Mouse (Mus musculus): Measurements from ENCODE around the gene Gm33815. TPM values are rescaled to one million over a fixed set of nuclear protein-coding genes. Genes with fewer than 3 reads are reported as not detected.
"Not testable (repeated sequence)": the region's sequence is repeated elsewhere in the genome, so short reads cannot be mapped to it uniquely, and the experiment has no call there.

Gm33815 gene
- polyA plus RNA-seq (2014; fragmentation: Nextera tagmentation; extraction: Ambion mirVana) = not detected in 2 replicates

DNA sequence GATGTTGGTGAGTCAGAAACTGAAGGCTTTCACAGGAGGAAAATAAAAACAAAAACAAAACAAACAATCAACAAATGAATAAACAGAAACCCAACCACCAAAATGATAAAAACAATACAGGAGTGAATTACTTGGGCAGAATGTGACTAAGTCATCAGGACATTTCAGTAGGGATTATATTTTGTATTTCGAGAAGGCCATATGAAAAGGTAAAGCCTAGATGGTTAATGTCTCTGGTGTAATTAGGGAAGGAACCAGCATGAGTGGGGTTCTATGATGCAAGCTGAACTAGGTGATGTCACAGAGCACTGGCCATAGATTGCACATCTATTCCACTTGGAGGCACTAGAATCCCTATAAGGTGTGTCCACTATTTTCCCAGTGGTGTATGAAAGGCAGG, at the start of gene Gm33815:
Gm33815 (plus strand) TSS at position 301 of the 400 bp plus-strand sequence.
- not testable (repeated sequence) for H3K4me2 ChIP-seq (ENCODE audit: low read depth, severe bottlenecking); H3K27ac ChIP-seq (replicated peaks; ENCODE audit: low read depth, low read length); H3K27me3 ChIP-seq (ENCODE audit: control insufficient read depth, insufficient read depth, low read length); H3K9ac ChIP-seq (ENCODE audit: low read length); DNase-seq (ENCODE audit: low spot score); ATAC-seq (ENCODE audit: insufficient number of reproducible peaks, low FRiP score, low TSS enrichment, low read depth); H3K4me3 ChIP-seq (ENCODE audit: low read depth, low read length); H3K9me3 ChIP-seq (ENCODE audit: control insufficient read depth, low read length); H3K36me3 ChIP-seq (ENCODE audit: control insufficient read depth, insufficient read depth, low read length); H3K4me1 ChIP-seq (ENCODE audit: control insufficient read depth, insufficient read depth, low read length)
- WGBS = no CpG with 5 or more reads among the region's 1 CpGs

Data from limb, embryonic 11.5 days (tissue).